Mouse (Mus musculus): Measurements from ENCODE around the gene Pkd1l1.

DNA sequence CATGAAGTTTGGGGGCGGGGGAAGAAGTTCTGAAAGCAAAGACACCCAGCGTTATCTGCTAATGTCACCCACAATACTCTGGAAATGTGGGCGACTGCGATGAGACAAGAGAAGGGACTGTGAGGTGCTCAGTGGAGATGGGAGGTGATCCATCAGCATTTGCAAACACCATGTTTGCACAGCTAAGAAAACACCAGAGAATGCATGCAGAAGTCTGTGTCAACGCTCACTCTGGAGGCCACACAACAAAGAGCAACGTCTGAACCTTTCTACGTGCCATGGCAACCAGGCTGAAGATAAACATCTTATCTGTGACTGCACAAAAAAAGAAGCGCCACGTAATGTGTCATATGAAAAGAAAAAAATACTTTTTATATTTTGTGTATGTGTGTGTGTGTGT lies 2.6 kb downstream of the Pkd1l1 start:
- TF ChIP-seq POLR2A (IDR thresholded peaks at IDR 0.05; ENCODE audit: insufficient read depth, low read length) (no peak), CTCF (IDR thresholded peaks at IDR 0.05; ENCODE audit: low read depth, low read length) (no peak)

Measured in ES-Bruce4 (cell line).